Mouse (Mus musculus) kidney, embryonic 14.5 days (tissue): ENCODE results near the gene Dclk2. TPM values are rescaled to one million over a fixed set of nuclear protein-coding genes. Genes with fewer than 3 reads are reported as not detected.

Experiments used
- ATAC-seq: fragments of 200-750 bp; cut with Nextera tagmentation; 2 replicates; pipeline ENCODE4 v1.8.0; 2017; ENCODE audit warnings: moderate number of reproducible peaks, mild to moderate bottlenecking, moderate TSS enrichment, moderate library complexity; ENCODE audit not compliant: low FRiP score, low TSS enrichment
- H3K27ac ChIP-seq: fragments of 300-500 bp; sonication (generic); 2 replicates; pipeline ENCODE4 v1.5.1; 2014; ENCODE audit warnings: low read depth, mild to moderate bottlenecking, low read length, moderate library complexity, mixed read lengths
- H3K27me3 ChIP-seq: fragments of 300-500 bp; sonication (generic); 2 replicates; pipeline ENCODE4 v1.6.1; 2014; ENCODE audit warnings: mild to moderate bottlenecking, low read length; ENCODE audit not compliant: control insufficient read depth, insufficient read depth
- H3K36me3 ChIP-seq: fragments of 300-500 bp; sonication (generic); 2 replicates; pipeline ENCODE4 v1.6.1; 2014; ENCODE audit warnings: low read length, mixed read lengths; ENCODE audit not compliant: control insufficient read depth, insufficient read depth
- H3K4me1 ChIP-seq: fragments of 300-500 bp; sonication (generic); 2 replicates; pipeline ENCODE4 v1.6.1; 2014; ENCODE audit warnings: low read length, mixed read lengths; ENCODE audit not compliant: control insufficient read depth, insufficient read depth
- H3K4me2 ChIP-seq: fragments of 300-500 bp; sonication (generic); replicated peaks from 2 replicates; pipeline ENCODE4 v1.6.1; 2014; ENCODE audit warnings: low read depth, mild to moderate bottlenecking, low read length
- H3K4me3 ChIP-seq: fragments of 300-500 bp; sonication (generic); 2 replicates; pipeline ENCODE4 v1.5.1; 2014; ENCODE audit warnings: mild to moderate bottlenecking, low read length
- H3K9ac ChIP-seq: fragments of 300-500 bp; sonication (generic); 2 replicates; pipeline ENCODE4 v1.6.1; 2014; ENCODE audit warnings: low read depth, mild to moderate bottlenecking, low read length, moderate library complexity
- H3K9me3 ChIP-seq: fragments of 300-500 bp; sonication (generic); 2 replicates; pipeline ENCODE4 v1.6.1; 2016; ENCODE audit warnings: low read length; ENCODE audit not compliant: control insufficient read depth
- WGBS: fragments of 180-500 bp; shearing (Covaris S2); extraction: QIAGEN DNeasy Blood & Tissue Kit; methylation state at CpG from one replicate; pipeline ENCODE4 v1.1.7; 2014; 5-methylcytosine and 5-hydroxymethylcytosine counted together
- polyA plus RNA-seq: library from polyadenylated mRNA; unstranded; fragments of >200 nt; fragmentation: Nextera tagmentation; extraction: Ambion mirVana; gene quantifications from 2 replicates; pipeline ENCODE4 v1.2.1, GENCODE M21; 2014

Dclk2 gene
- polyA plus RNA-seq, 1 experiment from 2014 or later: 3.6 TPM

- Histone ChIP-seq H3K27me3 (no peaks in the 10 kb centered on the region), H3K9ac (no peak overlapping the region), H3K36me3 (no peaks in the 10 kb centered on the region), H3K4me2 (no peak overlapping the region), H3K4me3 (no peak overlapping the region), H3K4me1 (no peaks in the 10 kb centered on the region), H3K9me3 (no peaks in the 10 kb centered on the region), H3K27ac (no peak overlapping the region)
- 44% methylated on average over 6 of the region's 6 CpGs for WGBS
- no peak for ATAC-seq
These were observed 131.9 kb downstream of the Dclk2 start for GRCm38 (mm10) chr3:86788711-86789110.

GRCm38 (mm10) chr3:86787423-86788123 is 133.1 kb downstream of the Dclk2 start:
- Histone ChIP-seq H3K4me2 (no peak overlapping the region), H3K27me3 (no peaks in the 10 kb centered on the region), H3K4me3 (no peak overlapping the region), H3K9ac (no peak overlapping the region), H3K36me3 (no peaks in the 10 kb centered on the region), H3K9me3 (no peaks in the 10 kb centered on the region), H3K4me1 (no peaks in the 10 kb centered on the region), H3K27ac (no peak overlapping the region)
- ATAC-seq: no peak
- WGBS: 80% methylated on average over 10 of the region's 10 CpGs

GRCm38 (mm10) chr3:86786845-86787351 is 133.8 kb downstream of the Dclk2 start:
- Histone ChIP-seq H3K9ac (0 out of 2 replicates have a peak overlapping the region, but pooled peaks have one; percentile 18), H3K4me3 (no peak overlapping the region), H3K27ac (no peak overlapping the region), H3K4me1 (no peaks in the 10 kb centered on the region), H3K9me3 (no peaks in the 10 kb centered on the region), H3K27me3 (no peaks in the 10 kb centered on the region), H3K4me2 (no peak overlapping the region), H3K36me3 (no peaks in the 10 kb centered on the region)
- WGBS: 58% methylated on average over 11 of the region's 11 CpGs
- ATAC-seq: no peak; the same call in 1 of the 2 replicates

- no peaks in the 10 kb centered on the region for H3K27me3 ChIP-seq
- no peak overlapping the region for H3K4me3 ChIP-seq
- WGBS: 82% methylated on average over 12 of the region's 12 CpGs
- no peak overlapping the region for H3K4me2 ChIP-seq
- no peaks in the 10 kb centered on the region for H3K4me1 ChIP-seq
- no peak overlapping the region for H3K27ac ChIP-seq
- no peak overlapping the region for H3K9ac ChIP-seq
- H3K9me3 ChIP-seq: no peaks in the 10 kb centered on the region
- no peaks in the 10 kb centered on the region for H3K36me3 ChIP-seq
- no peak for ATAC-seq
These were observed 134.4 kb downstream of the Dclk2 start for GRCm38 (mm10) chr3:86786280-86786679.

- no peak for ATAC-seq
- whole genome bisulfite sequencing: 51% methylated on average over 11 of the region's 11 CpGs
- H3K27ac ChIP-seq: no peak overlapping the region
- no peaks in the 10 kb centered on the region for H3K27me3 ChIP-seq
- H3K4me2 ChIP-seq: no peak overlapping the region
- no peaks in the 10 kb centered on the region for H3K36me3 ChIP-seq
- H3K4me3 ChIP-seq: no peak overlapping the region
- no peaks in the 10 kb centered on the region for H3K9me3 ChIP-seq
- H3K9ac ChIP-seq: no peak overlapping the region
- H3K4me1 ChIP-seq: no peaks in the 10 kb centered on the region
These were observed 135.7 kb downstream of the Dclk2 start for GRCm38 (mm10) chr3:86784930-86785329.

- no peak overlapping the region for H3K4me3 ChIP-seq
- no peak overlapping the region for H3K4me2 ChIP-seq
- H3K9ac ChIP-seq: no peak overlapping the region
- H3K27ac ChIP-seq: no peak overlapping the region
- H3K36me3 ChIP-seq: no peaks in the 10 kb centered on the region
- 69% methylated on average over 3 of the region's 3 CpGs for WGBS
- H3K27me3 ChIP-seq: no peaks in the 10 kb centered on the region
- no peaks in the 10 kb centered on the region for H3K4me1 ChIP-seq
- no peaks in the 10 kb centered on the region for H3K9me3 ChIP-seq
- no peak for ATAC-seq
These were observed 136.6 kb downstream of the Dclk2 start for GRCm38 (mm10) chr3:86784051-86784450.

- no peak overlapping the region for H3K4me2 ChIP-seq
- no peaks in the 10 kb centered on the region for H3K36me3 ChIP-seq
- no peak overlapping the region for H3K27ac ChIP-seq
- no peak overlapping the region for H3K9ac ChIP-seq
- H3K27me3 ChIP-seq: no peaks in the 10 kb centered on the region
- H3K9me3 ChIP-seq: no peaks in the 10 kb centered on the region
- no peak for ATAC-seq
- WGBS: 79% methylated on average over 4 of the region's 4 CpGs
- no peak overlapping the region for H3K4me3 ChIP-seq
- no peaks in the 10 kb centered on the region for H3K4me1 ChIP-seq
These were observed 140.9 kb downstream of the Dclk2 start for GRCm38 (mm10) chr3:86779704-86780103.

GRCm38 (mm10) chr3:86775444-86775828 is 145.2 kb downstream of the Dclk2 start:
- no peaks in the 10 kb centered on the region for H3K36me3 ChIP-seq
- no peak for ATAC-seq
- H3K9ac ChIP-seq: no peak overlapping the region
- no peaks in the 10 kb centered on the region for H3K4me1 ChIP-seq
- no peak overlapping the region for H3K4me3 ChIP-seq
- WGBS: 86% methylated on average over 6 of the region's 6 CpGs
- no peaks in the 10 kb centered on the region for H3K9me3 ChIP-seq
- H3K4me2 ChIP-seq: no peak overlapping the region
- H3K27me3 ChIP-seq: no peaks in the 10 kb centered on the region
- no peak overlapping the region for H3K27ac ChIP-seq

GRCm38 (mm10) chr3:86774566-86775443 is 145.8 kb downstream of the Dclk2 start:
- 66% methylated on average over 14 of the region's 14 CpGs for WGBS
- 0 out of 2 replicates have a peak overlapping the region, but pooled peaks have one; percentile 18 for H3K27ac ChIP-seq
- ATAC-seq: no peak

More at GRCm38 (mm10) chr3:86774566-86775443, 145.8 kb downstream of the Dclk2 start:
- Histone ChIP-seq H3K4me3 (no peak overlapping the region), H3K4me2 (no peak overlapping the region), H3K36me3 (no peaks in the 10 kb centered on the region), H3K27me3 (no peaks in the 10 kb centered on the region), H3K4me1 (no peaks in the 10 kb centered on the region), H3K9me3 (no peaks in the 10 kb centered on the region), H3K9ac (no peak overlapping the region)
